Mouse (Mus musculus) cerebellum, adult 11-12 months (tissue): ENCODE measurements around the gene Chn1.

ENCODE experiments used
- DNase-seq: peaks from one replicate; pipeline ENCODE4 v3.0.0; 2022

The Chn1 gene

DNA sequence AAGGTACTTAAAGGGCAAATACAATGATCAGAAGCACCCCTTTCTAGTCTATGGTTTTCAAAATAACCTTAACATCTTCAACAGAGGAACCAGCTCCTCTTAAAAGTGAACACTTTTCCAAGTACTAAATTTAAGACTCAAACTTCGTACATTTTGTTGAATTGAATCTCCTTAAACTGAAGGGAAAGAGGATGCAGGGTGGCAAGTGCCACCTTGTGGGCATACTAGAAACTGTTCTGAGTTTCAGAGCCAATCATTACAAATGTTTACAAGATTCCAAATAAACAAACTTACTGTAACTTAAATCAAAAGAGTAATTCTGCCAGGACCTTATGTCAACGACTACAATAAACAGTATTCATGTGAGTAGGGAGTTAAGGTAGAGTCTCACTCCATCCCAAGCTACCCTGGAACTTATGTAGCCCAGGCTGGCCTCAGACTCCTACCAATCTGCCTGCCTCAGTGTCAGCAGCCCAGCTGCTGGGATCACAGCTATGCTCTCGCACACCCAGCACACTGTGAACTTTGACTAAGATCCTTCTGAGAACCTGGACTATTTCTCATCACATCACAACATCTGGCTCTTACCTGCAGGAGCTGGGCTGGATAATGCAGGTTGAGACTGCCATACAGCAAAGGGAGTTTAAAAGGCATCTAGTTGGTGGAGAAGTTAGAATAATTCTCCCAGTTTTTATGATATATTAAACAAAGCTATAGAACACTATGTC, 29.3 kb downstream of the Chn1 start:
- DNase-seq, result no peak

DNA sequence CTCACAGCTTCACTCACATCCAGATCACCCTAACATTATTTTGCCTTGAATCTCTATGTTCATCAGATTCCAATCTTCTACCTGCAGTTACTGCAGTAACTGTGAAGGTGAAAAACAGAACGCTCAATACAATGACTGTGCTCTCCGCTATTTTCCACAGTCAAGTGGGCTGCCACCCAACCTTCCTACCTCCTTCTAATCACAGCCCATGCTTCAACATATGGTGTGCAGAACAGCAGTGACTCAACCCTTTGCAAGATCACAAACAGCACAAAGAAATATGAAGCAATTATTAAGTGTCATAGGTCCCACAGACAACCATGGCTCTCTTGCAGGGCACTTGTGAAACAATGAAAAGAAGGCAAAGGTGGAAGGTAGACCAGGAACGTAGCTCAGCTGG, 33.9 kb downstream of the Chn1 start:
- DNase-seq, result no peak

DNA sequence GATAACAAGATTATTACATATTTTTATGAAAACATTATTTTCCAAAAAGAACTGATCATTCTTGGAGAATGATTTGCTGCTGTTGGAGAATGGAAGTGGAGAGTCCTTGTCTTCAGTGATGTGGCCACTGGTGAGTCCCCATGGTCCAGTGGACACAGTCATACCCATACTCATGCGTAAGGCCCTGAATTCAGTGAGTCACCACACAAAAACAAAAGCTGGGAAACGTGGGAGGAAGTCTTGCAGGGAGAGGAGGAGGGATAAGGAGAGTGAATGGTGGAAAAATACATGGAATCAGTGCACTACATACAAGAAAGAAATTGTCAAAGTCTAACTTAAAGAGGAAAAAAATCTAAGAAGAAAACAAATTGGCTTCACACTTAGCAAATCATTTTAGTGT, 47.3 kb downstream of the Chn1 start:
- DNase-seq, result no peak

DNA sequence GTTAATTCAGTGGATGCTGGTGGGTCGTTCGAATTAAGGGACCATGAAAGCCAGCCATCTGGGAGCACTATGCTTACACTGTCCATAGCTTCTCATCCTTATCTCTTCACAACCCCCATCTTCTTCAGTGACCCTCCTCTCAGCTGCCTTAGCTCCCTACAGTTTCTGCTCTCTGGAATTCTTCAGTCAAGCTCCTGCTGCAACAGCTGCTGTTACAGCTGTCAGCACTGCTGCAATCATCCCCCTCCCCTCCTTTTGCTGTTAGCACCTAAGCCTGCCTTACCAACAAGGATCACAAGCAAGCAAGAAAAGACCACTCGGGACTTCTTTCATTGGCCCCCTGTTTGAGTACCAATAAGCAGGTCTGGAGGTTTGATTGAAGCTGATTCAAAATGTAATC, 50.2 kb downstream of the Chn1 start:
- DNase-seq, result no peak

DNA sequence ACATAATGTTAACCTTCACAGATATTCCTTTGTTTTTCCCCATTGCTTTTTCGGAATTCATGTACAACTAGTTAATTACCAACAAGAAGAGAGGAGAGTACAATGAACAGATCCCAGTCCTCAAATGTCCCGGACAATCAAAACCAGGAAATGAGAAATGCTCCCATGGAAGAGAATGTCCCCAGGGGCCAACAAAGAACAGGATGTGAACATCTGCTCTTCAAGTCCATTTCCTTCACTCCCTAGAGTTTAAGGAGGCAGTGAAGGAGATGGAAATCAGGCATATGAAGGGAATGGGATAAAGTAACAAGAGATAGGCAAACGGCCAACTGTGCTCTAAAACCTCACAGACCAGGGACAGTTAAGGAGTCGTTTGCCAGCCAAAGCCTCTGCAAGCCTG, 53.3 kb downstream of the Chn1 start:
- no peak for DNase-seq

DNA sequence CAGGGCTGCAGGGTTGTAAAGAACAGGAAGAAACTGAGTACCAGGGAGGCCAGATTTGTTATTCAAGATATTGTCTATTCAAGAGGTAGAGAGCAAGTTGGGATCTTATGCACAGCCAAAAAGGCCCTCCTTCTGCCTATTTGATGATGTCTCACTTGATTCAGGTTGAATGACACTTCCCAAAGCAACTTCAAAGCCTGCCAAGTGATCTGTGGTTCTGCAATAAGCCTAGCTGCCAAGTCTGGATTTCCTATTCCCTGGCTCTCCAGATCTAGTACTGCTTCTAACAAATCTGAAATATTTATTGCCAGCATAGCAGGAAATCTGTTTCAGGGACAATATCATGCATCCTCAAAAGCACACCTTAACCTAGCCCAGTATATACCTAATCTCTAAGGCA, 62.7 kb downstream of the Chn1 start:
- DNase-seq, result no peak

DNA sequence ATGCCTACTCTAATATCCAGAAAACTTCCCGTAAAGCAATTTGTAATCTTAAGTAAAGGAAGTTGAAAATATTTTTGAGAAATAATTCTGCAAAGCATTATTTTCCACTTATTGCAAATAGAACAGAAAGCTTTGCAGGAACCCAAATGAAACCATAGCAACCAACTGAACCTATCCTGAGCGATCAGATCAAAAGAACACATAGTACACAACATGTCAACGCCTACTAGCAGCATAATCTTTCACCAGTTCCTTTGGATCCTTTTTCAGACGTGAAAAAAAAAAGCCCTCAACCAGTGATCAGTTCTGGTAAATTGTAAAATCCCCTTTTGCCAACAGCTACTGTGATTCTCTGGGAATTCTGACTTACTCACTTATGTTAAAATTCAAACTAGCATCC, 82.1 kb downstream of the Chn1 start:
- DNase-seq, result no peak

DNA sequence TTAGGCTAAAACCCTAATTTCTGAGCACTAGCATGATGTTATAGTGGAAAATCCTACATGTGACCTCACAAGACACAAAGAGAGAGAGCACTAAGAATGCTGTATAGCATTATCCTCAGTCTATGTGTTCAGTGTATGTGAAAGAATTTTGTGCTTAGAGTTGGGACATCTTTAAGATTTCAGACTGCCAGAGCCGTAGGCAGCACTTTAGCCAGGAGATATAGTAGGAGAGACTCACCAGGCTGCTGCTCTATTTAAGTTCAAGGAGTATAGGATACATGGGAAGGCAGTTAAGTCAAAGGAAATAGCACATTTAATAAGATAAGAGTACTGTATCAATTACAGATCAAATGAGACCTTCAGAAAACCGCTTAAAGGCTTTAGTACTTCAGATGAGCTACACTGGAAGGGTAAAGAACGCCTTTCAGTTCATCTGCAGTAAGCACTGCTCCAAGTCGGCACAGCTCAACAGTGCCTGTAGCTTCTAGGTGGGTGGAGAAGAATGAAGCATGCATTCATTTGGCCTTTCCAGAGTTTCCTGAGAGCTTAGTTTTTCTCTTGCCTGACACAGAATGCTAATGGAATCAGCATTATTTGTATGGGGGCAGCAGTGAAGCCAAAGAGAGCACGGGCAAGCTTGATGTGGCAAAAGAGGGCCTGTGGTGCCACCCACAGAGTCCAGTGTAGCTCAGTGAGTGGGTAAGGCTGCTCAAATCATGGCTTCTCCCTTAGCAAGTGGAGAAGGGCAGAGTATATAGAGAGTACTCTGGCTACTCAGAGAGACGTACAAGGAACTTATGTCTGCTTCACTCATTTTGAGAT, 84.2 kb downstream of the Chn1 start:
- no peak for DNase-seq

DNA sequence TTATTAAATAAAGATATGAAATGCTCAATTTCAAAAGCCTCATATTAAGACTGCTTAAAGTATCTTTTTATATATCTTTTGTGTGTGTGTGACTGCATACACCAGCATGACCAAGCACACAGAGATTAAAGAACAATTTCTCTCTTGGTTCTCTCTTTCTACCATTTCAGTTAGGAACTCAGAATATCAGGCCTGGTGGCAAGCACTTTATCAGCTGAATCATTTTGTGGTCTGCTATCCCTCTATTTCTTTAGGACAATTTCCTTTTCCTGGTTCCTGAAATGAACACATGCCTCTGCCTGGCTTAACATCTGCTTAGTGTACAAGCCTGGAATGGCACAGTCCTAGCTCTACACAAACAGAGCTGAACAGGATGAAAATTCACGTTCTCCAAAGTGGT, 92.6 kb downstream of the Chn1 start:
- no peak for DNase-seq

DNA sequence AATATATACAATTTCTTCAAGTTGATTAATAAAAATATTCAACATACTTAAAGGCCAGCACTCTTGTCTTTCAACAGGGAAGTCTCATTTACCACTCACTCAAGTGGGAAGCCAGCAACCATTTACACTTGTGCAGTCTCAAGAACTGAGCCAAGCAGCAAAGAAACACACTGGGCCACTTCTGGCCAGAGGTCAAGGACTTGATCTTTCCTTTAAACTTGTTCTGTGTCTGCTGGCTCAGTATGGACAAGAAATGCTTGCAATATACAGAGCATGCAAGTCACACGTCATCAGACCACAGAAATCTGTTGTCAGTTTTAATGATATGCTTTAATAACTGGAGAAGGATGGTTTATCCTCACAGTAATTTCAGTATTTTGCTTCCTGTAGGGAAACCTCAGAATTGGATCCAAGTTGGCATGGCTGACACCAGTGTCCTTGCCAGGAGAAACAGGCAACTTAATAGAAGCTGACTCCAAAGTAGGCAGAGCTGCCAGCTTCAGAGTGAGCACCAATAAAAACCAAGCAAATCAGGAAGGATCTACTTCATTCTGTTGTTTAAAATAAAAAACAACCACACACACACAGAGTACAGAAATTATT, 94.6 kb downstream of the Chn1 start:
- no peak for DNase-seq

DNA sequence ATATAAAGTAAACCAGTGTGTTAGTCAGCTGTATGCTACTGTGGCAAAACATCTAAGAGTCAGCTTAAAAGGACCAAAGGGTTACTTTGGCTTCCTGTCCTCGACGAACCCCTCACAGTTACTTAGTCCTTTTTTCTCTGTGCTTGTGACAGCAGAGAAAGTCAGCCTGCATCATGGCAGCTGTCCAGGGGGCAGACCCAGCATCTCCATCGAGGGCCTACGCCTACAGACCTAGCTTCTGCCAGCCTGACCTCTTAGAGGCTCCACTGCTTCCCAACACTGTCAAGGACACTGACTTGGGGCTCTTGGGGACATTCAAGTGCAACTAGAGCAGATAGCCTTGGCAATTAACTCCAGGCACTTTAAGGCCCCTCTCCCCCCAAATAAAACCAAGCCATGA, 106.5 kb downstream of the Chn1 start:
- no peak for DNase-seq

DNA sequence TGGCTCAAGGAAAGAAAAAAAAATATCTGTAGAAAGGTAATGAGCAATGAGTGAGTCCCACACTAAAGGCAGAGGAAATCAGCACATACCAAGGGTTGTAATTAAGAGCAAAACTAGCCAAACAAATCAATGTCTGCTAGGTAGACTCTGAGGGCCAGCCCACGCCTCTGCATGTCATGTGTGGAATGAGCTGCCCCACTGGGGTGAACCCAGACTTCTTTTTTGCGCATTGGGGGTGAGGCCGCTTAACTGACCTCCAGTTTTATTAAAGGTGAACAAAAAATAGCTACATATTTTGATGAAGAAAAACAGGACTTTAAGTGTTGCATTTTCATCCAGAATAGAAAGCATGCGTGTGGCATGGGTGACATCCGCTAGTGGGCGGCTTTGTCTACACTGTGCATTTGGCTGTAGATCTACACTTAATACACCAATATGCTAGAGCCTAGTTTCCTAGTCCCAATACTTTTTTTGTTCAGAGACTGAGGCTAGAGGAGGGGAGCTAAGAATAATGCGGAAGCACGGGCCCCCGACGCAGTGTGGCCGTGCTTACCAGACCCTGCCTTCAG, 114.5 kb downstream of the Chn1 start:
- no peak for DNase-seq

DNA sequence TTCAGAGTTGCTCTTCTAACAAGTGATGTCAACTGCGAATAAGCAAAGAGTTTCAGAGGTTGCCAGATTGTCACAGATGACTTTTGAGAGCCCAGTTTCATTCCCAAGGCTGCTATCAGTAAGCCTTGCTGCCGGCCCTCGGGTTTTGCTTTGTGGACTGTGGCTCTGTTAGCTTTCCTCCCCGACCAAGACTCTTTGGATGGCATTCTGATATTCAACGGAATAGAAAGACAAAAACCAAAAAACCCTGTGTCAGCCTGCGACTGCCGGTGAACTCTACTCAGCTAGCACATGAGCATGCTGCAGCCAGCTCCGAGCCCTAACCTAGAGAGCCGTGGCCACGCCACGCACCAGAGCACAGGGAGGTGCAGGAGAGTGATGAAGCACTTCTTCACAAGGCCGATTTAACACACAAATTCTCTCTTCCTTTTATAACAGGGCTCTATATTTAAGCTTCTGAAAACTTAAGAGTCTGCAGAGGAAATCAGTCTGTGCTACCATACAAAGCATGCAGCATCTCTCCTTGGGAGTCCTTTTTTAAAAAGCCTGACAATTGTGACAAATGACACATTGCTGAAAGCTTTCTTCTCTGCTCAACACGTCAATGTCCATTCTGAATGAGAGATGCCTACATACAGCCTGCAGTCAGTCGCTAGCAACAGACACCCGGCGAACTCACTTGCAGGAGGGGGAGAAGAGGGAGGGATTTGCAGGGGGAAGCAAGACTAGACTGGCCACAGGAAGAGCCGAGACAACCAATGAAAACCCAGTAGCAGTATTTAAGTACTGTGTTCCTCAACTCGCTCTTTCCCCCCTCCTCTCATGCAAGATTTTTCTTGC, 115.2 kb downstream of the Chn1 start:
- peak; percentile 39 for DNase-seq

DNA sequence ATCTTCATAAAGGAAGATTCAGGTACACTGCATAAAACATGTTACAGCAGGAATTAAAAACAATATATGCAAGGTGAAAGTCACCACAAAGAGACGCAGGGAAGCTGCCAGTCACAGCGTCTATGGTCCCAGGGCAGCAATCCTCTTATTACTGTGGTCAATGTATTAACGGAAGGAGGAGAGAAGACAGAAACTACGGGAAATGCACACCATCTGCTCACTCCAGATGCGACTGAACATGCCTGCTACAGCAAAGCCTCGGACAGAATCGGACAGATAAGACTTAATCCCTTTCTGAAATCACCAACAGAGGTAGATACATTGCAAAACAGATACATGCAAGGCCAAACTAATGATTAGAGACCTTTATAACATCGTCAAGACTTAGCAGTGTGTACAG, 116.1 kb downstream of the Chn1 start:
- no peak for DNase-seq

DNA sequence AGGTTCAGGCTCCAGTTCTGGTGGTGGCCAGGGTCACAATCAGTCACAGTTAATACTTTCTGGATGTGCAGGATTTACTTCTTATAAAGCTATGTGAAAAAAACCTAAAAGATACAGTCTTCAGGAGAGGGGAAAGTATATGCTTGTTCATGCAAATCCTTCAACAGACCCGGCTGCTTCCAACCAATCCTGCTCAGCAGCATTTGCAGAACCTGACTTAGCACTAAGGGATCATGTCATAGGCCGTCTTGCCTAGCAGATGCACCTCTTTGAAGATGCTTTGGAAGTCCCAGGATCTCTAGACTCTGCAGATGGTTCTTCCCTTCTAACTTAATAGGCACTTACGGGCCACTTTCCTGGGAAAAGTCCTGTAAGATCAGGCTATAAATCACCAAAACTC, 117.2 kb downstream of the Chn1 start:
- no peak for DNase-seq

DNA sequence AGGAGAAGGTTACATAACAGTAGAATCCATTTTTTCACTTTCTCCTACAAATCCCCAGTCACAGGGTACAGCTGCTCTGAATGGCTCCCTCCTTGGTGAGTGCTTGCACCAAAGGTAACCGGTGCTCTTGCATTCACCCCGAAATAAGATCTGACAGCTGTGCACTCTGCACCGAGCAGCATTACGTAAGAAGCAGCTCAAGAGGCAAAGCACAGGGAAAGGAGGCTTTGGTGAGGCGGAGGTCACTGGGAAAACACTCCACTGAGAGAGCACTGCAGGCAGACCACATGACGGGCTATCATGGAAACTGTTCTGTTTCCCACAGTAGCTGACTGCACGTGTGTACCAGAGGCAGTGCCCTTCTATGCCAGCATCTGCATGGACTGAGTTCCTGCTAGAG, 118.0 kb downstream of the Chn1 start:
- peak; percentile 26 for DNase-seq

DNA sequence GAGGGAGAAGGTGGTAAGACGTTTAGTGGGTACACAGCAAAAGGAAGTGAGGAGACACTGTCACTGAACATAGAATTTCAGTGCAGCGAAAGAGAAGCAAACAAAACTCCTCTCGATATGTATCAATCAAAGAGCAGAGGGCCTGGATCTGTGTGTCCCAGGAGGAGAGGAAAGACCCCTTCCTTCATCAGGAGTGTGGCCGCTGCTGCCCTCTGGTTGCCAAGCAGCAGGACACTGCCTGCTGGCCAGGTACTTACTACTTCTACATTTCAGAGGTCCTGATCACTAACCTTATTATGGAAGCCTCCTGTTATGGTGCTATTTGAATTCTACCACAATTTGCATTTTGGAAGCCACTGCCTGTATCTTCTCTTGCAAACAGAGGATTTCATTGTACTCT, 119.5 kb downstream of the Chn1 start:
- no peak for DNase-seq

DNA sequence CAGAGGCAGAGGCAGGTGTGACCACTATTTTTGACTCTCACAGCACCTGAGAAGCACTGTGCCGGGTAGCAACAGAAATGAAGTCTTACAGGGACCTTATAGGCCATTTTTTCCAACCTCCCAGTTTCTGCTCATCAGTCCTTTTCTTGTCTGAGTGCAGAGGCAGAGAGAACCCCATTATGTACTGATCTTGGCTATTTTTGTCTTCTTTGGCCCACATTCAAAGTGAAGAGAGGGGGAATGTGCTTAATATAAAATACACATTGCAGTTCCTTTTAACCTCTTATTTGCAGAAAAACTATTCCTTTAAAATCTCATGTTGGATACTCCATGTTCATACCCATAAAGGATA, 120.3 kb downstream of the Chn1 start:
- DNase-seq, result no peak

DNA sequence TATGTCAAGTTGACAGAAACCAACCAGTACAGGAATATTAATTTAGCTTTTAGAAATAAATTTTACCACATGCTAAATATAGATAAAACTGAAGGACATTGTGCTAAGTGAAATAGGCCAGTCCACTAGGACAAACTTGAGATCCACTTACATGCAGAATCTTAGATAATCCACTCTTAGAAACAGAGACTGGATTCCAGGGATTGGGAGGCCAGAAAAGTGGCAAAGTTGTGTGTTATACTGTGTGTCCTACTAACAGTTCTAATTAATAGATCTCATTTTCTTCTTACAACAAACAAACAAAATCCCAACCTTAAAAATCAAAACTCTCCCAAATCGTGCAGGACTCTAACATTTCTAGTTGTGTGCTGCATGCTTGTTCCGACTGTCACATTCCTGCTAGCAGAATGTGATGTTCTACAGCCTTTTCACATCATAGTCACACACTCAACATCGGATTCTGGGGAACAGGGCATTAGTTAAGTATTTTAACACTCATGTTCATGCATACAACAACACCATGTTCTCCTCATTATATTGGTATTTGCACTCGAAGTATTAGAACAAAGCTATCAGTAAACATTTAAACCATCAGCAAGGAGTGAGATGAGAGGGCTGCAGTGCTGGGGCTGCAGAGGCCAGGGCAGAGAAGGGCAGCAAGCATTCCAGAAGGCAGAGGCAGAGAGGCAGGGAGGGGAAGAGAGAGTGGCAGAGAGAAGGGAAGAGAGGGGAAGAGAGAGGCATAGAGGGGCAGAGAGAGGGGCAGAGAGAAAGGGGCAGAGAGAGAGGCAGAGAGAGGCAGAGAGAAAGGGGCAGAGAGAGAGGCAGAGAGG, 120.9 kb downstream of the Chn1 start:
- no peak for DNase-seq

DNA sequence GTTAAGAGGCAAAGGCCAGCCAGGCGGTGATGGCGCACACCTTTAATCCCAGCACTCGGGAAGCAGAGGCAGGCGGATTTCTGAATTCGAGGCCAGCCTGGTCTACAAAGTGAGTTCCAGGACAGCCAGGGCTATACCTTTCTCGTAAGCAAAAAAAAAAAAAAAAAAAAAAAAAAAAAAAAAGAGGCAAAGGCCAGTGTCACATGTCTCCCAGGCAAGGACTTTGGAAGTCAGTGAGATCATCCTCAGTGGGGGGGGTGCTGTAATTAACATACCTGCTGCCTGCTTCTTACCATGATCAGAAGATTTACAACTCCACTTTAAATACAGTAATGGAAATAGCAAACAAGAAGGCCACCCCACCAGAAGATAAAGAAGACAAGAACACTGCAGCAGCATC, 137.5 kb downstream of the Chn1 start:
- DNase-seq, result no peak

DNA sequence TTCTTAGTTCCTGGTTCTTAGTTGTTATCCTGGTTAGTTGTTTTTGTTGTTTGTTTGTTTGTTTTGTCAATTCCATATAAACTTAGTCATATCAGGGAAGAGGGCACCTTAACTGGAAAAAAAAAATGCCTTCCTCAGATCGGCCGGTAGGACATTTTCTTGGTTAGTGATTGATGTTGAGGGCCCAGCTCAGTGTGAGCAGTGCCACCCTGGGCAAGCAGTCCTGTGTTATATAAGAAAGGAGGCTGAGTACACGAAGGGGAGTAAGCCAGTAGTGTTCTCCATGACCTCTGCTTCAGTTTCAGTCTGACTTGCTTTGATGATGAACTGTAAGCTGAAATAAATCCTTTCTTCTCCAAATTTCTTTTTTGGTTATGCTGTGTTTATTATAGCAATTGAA, 138.8 kb downstream of the Chn1 start:
- DNase-seq, result no peak

DNA sequence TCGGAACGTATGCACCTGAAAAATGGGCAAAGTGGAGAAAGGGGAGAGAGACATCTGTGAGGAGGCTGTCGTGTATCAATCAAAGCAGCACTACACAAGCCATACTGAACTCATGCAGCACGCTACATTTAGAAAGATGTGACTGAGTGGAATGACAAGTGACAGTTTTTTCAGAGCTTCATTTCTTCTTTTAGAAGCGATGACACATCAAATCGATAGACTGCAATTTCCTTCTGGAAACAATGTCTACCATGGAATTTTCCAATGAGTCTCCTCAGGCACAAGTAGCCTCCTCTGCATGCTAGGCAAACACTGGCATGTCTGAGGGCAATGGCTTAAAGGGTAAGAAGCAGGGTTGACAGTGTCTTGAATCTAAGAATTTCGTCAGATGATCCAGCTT, 143.3 kb downstream of the Chn1 start:
- no peak for DNase-seq
